Mouse (Mus musculus) cerebellum, adult 2 months (tissue): ENCODE results near the gene Stim2. TPM values are rescaled to one million over a fixed set of nuclear protein-coding genes. Genes with fewer than 3 reads are reported as not detected.

Experiments used
- DNase-seq, 2 experiments: peaks; one replicate each; pipeline ENCODE4 v3.0.0; 2021
- H3K27ac ChIP-seq: fragments of 200-500 bp; 2 replicates; pipeline ENCODE4 v1.5.1; 2012; ENCODE audit warnings: low read length, control low read depth, inconsistent platforms; ENCODE audit not compliant: insufficient read depth
- H3K27me3 ChIP-seq: fragments of 200-500 bp; 2 replicates; pipeline ENCODE4 v1.6.1; 2012; ENCODE audit warnings: inconsistent platforms, mild to moderate bottlenecking, low read length, moderate library complexity; ENCODE audit not compliant: control insufficient read depth, insufficient read depth
- H3K4me1 ChIP-seq: fragments of 200-500 bp; 2 replicates; pipeline ENCODE4 v1.6.1; 2011; ENCODE audit warnings: low read length; ENCODE audit not compliant: control insufficient read depth, insufficient read depth
- H3K4me3 ChIP-seq: fragments of 200-500 bp; replicated peaks from 2 replicates; pipeline ENCODE3; 2011; ENCODE audit warnings: mild to moderate bottlenecking, low read depth, low read length, control low read depth; ENCODE audit not compliant: insufficient read depth
- CTCF ChIP-seq: fragments of 200-500 bp; IDR thresholded peaks from 2 replicates; pipeline ENCODE4 v1.5.1; 2011; ENCODE audit warnings: low read depth, mild to moderate bottlenecking, control low read depth, low read length, moderate library complexity, borderline replicate concordance; ENCODE audit not compliant: insufficient read depth
- POLR2A ChIP-seq: fragments of 200-500 bp; IDR thresholded peaks from 2 replicates; pipeline ENCODE4 v1.6.1; 2011; ENCODE audit warnings: low read length, control low read depth, borderline replicate concordance; ENCODE audit not compliant: insufficient read depth
- WGBS: fragments of 180-500 bp; shearing (Covaris S2); methylation state at CpG from one replicate; pipeline ENCODE4 v1.1.7; 2018; 5-methylcytosine and 5-hydroxymethylcytosine counted together
- polyA plus RNA-seq: library from polyadenylated mRNA; depleted of rRNA; stranded (reverse); fragments of >200 nt; gene quantifications from 2 replicates; pipeline ENCODE4 v1.2.3, GENCODE M21; 2012; rRNA removed

Stim2 gene
- 28.2 TPM in 2 replicates for polyA plus RNA-seq

GRCm38 (mm10) chr5:53998146-53998742 lies at the start of gene Stim2:
Stim2 (plus strand) TSS chr5:53998499.
- DNase-seq = peak; percentile 97
- no peaks in the 10 kb centered on the region for H3K27me3 ChIP-seq
- TF ChIP-seq CTCF (no peak), POLR2A (peak; percentile 92)
- WGBS = 2% methylated on average over 64 of the region's 71 CpGs
- no peaks in the 10 kb centered on the region; the same call in 1 of the 2 replicates for H3K4me1 ChIP-seq
- H3K4me3 ChIP-seq = peak within 1 kb of the TSS; percentile 75
- peak within 1 kb of the TSS; percentile 75 for H3K27ac ChIP-seq

- DNase-seq = no peak
- no peak overlapping the region for H3K27ac ChIP-seq
- no peak overlapping the region for H3K4me3 ChIP-seq
- 91% methylated on average over 8 of the region's 8 CpGs for WGBS
- TF ChIP-seq POLR2A = no peak
- no peak for TF ChIP-seq CTCF
- H3K27me3 ChIP-seq = no peaks in the 10 kb centered on the region
- no peaks in the 10 kb centered on the region for H3K4me1 ChIP-seq
Observed at GRCm38 (mm10) chr5:53948606-53949266, 49.6 kb upstream of the Stim2 start.

- no peak overlapping the region for H3K4me3 ChIP-seq
- TF ChIP-seq POLR2A (no peak), CTCF (no peak)
- 37% methylated on average over 7 of the region's 7 CpGs for WGBS
Observed at GRCm38 (mm10) chr5:53950189-53950588, 48.1 kb upstream of the Stim2 start.

GRCm38 (mm10) chr5:53953216-53953615 lies 45.1 kb upstream of the Stim2 start:
- no peak for DNase-seq
- no peak overlapping the region for H3K27ac ChIP-seq
- H3K27me3 ChIP-seq = no peaks in the 10 kb centered on the region
- no peak for TF ChIP-seq CTCF
- TF ChIP-seq POLR2A = no peak
- H3K4me1 ChIP-seq = no peaks in the 10 kb centered on the region
- H3K4me3 ChIP-seq = no peak overlapping the region

More at GRCm38 (mm10) chr5:53950189-53950588, 48.1 kb upstream of the Stim2 start:
- Histone ChIP-seq H3K27me3 (no peaks in the 10 kb centered on the region), H3K27ac (no peak overlapping the region), H3K4me1 (no peaks in the 10 kb centered on the region)
- DNase-seq = no peak

GRCm38 (mm10) chr5:53953797-53954196 lies 44.5 kb upstream of the Stim2 start:
- 83% methylated on average over 2 of the region's 2 CpGs for WGBS
- no peak overlapping the region for H3K4me3 ChIP-seq
- TF ChIP-seq CTCF = no peak
- no peak for TF ChIP-seq POLR2A
- H3K27me3 ChIP-seq = no peaks in the 10 kb centered on the region
- H3K27ac ChIP-seq = no peak overlapping the region
- no peaks in the 10 kb centered on the region for H3K4me1 ChIP-seq
- no peak for DNase-seq

- WGBS = 54% methylated on average over 2 of the region's 2 CpGs
- Histone ChIP-seq H3K27me3 (no peaks in the 10 kb centered on the region), H3K27ac (no peak overlapping the region), H3K4me1 (no peaks in the 10 kb centered on the region), H3K4me3 (no peak overlapping the region)
- no peak for TF ChIP-seq POLR2A
- TF ChIP-seq CTCF = no peak
- no peak for DNase-seq
Observed at GRCm38 (mm10) chr5:53955966-53956365, 42.3 kb upstream of the Stim2 start.

GRCm38 (mm10) chr5:53956396-53957314 lies 41.6 kb upstream of the Stim2 start:
- H3K4me3 ChIP-seq = no peak overlapping the region
- no peaks in the 10 kb centered on the region for H3K4me1 ChIP-seq
- TF ChIP-seq CTCF (no peak), POLR2A (no peak)
- H3K27ac ChIP-seq = no peak overlapping the region
- H3K27me3 ChIP-seq = no peaks in the 10 kb centered on the region
- no peak for DNase-seq
- 86% methylated on average over 19 of the region's 19 CpGs for WGBS
